Mouse (Mus musculus) cortical plate, adult 2 months (tissue): ENCODE data around the gene Npas3.

ENCODE experiments used
- CTCF ChIP-seq: fragments of 200-500 bp; IDR thresholded peaks from 2 replicates; pipeline ENCODE4 v1.5.1; 2011; ENCODE audit warnings: mild to moderate bottlenecking, control low read depth, low read length; ENCODE audit not compliant: insufficient read depth; ENCODE audit errors: extremely low read depth
- POLR2A ChIP-seq: fragments of 200-500 bp; IDR thresholded peaks from 2 replicates; pipeline ENCODE4 v1.6.1; 2011; ENCODE audit warnings: mild to moderate bottlenecking, low read length, control low read depth; ENCODE audit not compliant: insufficient read depth; ENCODE audit errors: extremely low read depth

GRCm38 (mm10) chr12:53746653-53747052, 498.2 kb downstream of the Npas3 start:
- TF ChIP-seq POLR2A (no peak), CTCF (no peak)
